Mouse (Mus musculus): ENCODE data around the gene Efcab6. TPM values are rescaled to one million over a fixed set of nuclear protein-coding genes. Genes with fewer than 3 reads are reported as not detected.

Efcab6 gene
- polyA plus RNA-seq, 1 experiment from 2014 or later: 0.65 TPM

DNA sequence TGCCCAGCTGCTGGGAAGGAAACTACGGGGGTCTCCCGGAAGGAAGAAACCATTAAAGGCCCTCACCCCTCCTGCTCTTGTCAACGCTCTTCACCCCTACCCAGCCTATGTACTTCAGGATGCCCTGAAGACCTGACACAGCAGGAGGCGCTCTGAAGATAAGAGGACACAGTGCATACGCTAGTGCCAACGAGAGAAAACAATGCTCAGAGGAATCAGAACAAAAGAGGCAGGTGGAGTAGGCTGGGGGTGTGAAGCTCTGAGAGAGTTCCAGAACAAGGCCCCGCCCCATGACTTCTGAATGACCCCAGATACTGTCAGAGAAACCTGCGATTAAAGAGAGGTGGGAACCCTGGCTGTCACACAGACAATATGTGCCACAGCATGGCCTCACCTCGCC is 21.6 kb upstream of the Efcab6 start:
- Histone ChIP-seq H3K9ac (ENCODE audit: low read depth, low read length) (no peak overlapping the region), H3K27ac (ENCODE audit: low read depth, low read length) (no peak overlapping the region), H3K36me3 (ENCODE audit: control insufficient read depth, insufficient read depth, low read length) (peaks cover 7% of the 10 kb centered on the region), H3K4me1 (ENCODE audit: control insufficient read depth, insufficient read depth, low read depth, low read length) (no peaks in the 10 kb centered on the region), H3K27me3 (replicated peaks; ENCODE audit: control insufficient read depth, insufficient read depth, low read length) (no peaks in the 10 kb centered on the region), H3K4me3 (ENCODE audit: low read length) (no peak overlapping the region), H3K9me3 (ENCODE audit: control insufficient read depth, low read length) (no peaks in the 10 kb centered on the region), H3K4me2 (ENCODE audit: low read length) (no peak overlapping the region)
- 43% methylated on average over 9 of the region's 9 CpGs for WGBS
- no peak for ATAC-seq

DNA sequence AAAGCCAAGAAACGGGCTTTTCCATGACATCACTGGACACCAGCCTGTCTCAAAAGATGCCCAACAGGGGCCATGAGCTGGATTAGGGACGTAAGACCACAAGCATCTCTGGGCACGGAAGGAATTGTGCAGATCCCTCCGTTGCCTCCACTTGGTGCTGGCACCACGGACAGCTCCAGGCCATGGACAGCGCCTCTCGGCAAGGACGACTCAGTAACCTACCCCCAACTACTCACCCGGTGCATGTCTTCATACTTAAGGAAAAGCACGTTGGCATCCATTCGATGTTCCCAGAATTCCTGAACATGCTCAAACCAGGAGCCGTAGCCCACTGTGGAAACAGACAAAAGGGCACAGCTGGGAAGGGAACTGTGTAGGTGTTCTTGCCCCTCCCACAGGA is 21.2 kb upstream of the Efcab6 start:
- ATAC-seq: no peak
- H3K27me3 ChIP-seq (replicated peaks; ENCODE audit: control insufficient read depth, insufficient read depth, low read length): no peaks in the 10 kb centered on the region
- no peak overlapping the region for H3K4me2 ChIP-seq (ENCODE audit: low read length)
- H3K36me3 ChIP-seq (ENCODE audit: control insufficient read depth, insufficient read depth, low read length): peaks cover 7% of the 10 kb centered on the region
- 36% methylated on average over 12 of the region's 12 CpGs for WGBS
- no peaks in the 10 kb centered on the region for H3K4me1 ChIP-seq (ENCODE audit: control insufficient read depth, insufficient read depth, low read depth, low read length)
- no peaks in the 10 kb centered on the region for H3K9me3 ChIP-seq (ENCODE audit: control insufficient read depth, low read length)
- H3K27ac ChIP-seq (ENCODE audit: low read depth, low read length): no peak overlapping the region
- no peak overlapping the region for H3K9ac ChIP-seq (ENCODE audit: low read depth, low read length)
- no peak overlapping the region for H3K4me3 ChIP-seq (ENCODE audit: low read length)

GRCm38 (mm10) chr15:84080069-84080468 is 14.9 kb upstream of the Efcab6 start:
- no peak overlapping the region for H3K4me2 ChIP-seq (ENCODE audit: low read length)
- H3K4me3 ChIP-seq (ENCODE audit: low read length): no peak overlapping the region
- H3K4me1 ChIP-seq (ENCODE audit: control insufficient read depth, insufficient read depth, low read depth, low read length): no peaks in the 10 kb centered on the region
- 80% methylated on average over 7 of the region's 7 CpGs for WGBS
- H3K9me3 ChIP-seq (ENCODE audit: control insufficient read depth, low read length): no peaks in the 10 kb centered on the region
- peaks cover 2% of the 10 kb centered on the region; the same call in 1 of the 2 replicates for H3K36me3 ChIP-seq (ENCODE audit: control insufficient read depth, insufficient read depth, low read length)
- H3K27me3 ChIP-seq (replicated peaks; ENCODE audit: control insufficient read depth, insufficient read depth, low read length): no peaks in the 10 kb centered on the region
- ATAC-seq: no peak
- H3K27ac ChIP-seq (ENCODE audit: low read depth, low read length): no peak overlapping the region
- H3K9ac ChIP-seq (ENCODE audit: low read depth, low read length): no peak overlapping the region

GRCm38 (mm10) chr15:84079519-84079918 is 14.3 kb upstream of the Efcab6 start:
- H3K9me3 ChIP-seq (ENCODE audit: control insufficient read depth, low read length): no peaks in the 10 kb centered on the region

GRCm38 (mm10) chr15:84078667-84079066 is 13.5 kb upstream of the Efcab6 start:
- 72% methylated on average over 13 of the region's 13 CpGs for WGBS
- H3K4me3 ChIP-seq (ENCODE audit: low read length): no peak overlapping the region
- no peaks in the 10 kb centered on the region for H3K27me3 ChIP-seq (replicated peaks; ENCODE audit: control insufficient read depth, insufficient read depth, low read length)
- H3K4me1 ChIP-seq (ENCODE audit: control insufficient read depth, insufficient read depth, low read depth, low read length): peaks cover 7% of the 10 kb centered on the region
- no peak for ATAC-seq
- H3K36me3 ChIP-seq (ENCODE audit: control insufficient read depth, insufficient read depth, low read length): no peaks in the 10 kb centered on the region
- no peaks in the 10 kb centered on the region for H3K9me3 ChIP-seq (ENCODE audit: control insufficient read depth, low read length)
- no peak overlapping the region for H3K27ac ChIP-seq (ENCODE audit: low read depth, low read length)
- H3K9ac ChIP-seq (ENCODE audit: low read depth, low read length): no peak overlapping the region
- no peak overlapping the region for H3K4me2 ChIP-seq (ENCODE audit: low read length)

More at GRCm38 (mm10) chr15:84079519-84079918, 14.3 kb upstream of the Efcab6 start:
- 84% methylated on average over 2 of the region's 2 CpGs for WGBS
- H3K27ac ChIP-seq (ENCODE audit: low read depth, low read length): no peak overlapping the region
- no peak overlapping the region for H3K4me3 ChIP-seq (ENCODE audit: low read length)
- H3K4me1 ChIP-seq (ENCODE audit: control insufficient read depth, insufficient read depth, low read depth, low read length): peaks cover 4% of the 10 kb centered on the region
- no peaks in the 10 kb centered on the region for H3K27me3 ChIP-seq (replicated peaks; ENCODE audit: control insufficient read depth, insufficient read depth, low read length)
- H3K36me3 ChIP-seq (ENCODE audit: control insufficient read depth, insufficient read depth, low read length): no peaks in the 10 kb centered on the region
- no peak for ATAC-seq
- H3K4me2 ChIP-seq (ENCODE audit: low read length): no peak overlapping the region
- no peak overlapping the region for H3K9ac ChIP-seq (ENCODE audit: low read depth, low read length)

DNA sequence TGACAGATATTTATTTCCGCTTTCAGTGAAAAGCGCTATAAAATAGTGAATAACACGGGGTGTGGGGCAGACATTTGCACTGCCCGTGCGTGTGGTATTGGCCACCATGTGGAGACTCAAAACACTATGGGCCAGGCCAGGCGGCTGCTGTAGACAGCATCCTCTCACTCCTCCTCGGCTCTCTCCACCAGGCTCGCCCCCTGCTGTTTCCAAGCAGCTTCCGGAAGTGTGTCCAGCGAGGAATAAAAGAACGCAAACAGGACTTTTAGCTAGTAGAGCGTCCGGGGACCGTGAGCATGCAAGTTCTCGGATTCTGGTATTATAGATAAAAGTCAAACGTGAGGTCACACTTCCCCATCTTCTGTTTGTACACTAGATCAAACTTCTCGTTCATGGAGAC is 12.0 kb upstream of the Efcab6 start:
- Histone ChIP-seq H3K4me2 (ENCODE audit: low read length) (no peak overlapping the region), H3K4me3 (ENCODE audit: low read length) (no peak overlapping the region), H3K36me3 (ENCODE audit: control insufficient read depth, insufficient read depth, low read length) (no peaks in the 10 kb centered on the region), H3K9me3 (ENCODE audit: control insufficient read depth, low read length) (no peaks in the 10 kb centered on the region), H3K9ac (ENCODE audit: low read depth, low read length) (no peak overlapping the region), H3K27me3 (replicated peaks; ENCODE audit: control insufficient read depth, insufficient read depth, low read length) (no peaks in the 10 kb centered on the region), H3K27ac (ENCODE audit: low read depth, low read length) (no peak overlapping the region), H3K4me1 (ENCODE audit: control insufficient read depth, insufficient read depth, low read depth, low read length) (peaks cover 10% of the 10 kb centered on the region)
- WGBS: 58% methylated on average over 17 of the region's 17 CpGs
- ATAC-seq: no peak

- ATAC-seq: peak; percentile 7; the same call in 1 of the 2 replicates
- H3K4me2 ChIP-seq (ENCODE audit: low read length): no peak overlapping the region
- peaks cover 12% of the 10 kb centered on the region for H3K4me1 ChIP-seq (ENCODE audit: control insufficient read depth, insufficient read depth, low read depth, low read length)
- no peak overlapping the region for H3K4me3 ChIP-seq (ENCODE audit: low read length)
- no peak overlapping the region for H3K27ac ChIP-seq (ENCODE audit: low read depth, low read length)
- H3K9me3 ChIP-seq (ENCODE audit: control insufficient read depth, low read length): no peaks in the 10 kb centered on the region
- no peaks in the 10 kb centered on the region for H3K36me3 ChIP-seq (ENCODE audit: control insufficient read depth, insufficient read depth, low read length)
- peaks cover 3% of the 10 kb centered on the region; the same call in 1 of the 2 replicates for H3K27me3 ChIP-seq (replicated peaks; ENCODE audit: control insufficient read depth, insufficient read depth, low read length)
- H3K9ac ChIP-seq (ENCODE audit: low read depth, low read length): no peak overlapping the region
- 15% methylated on average over 17 of the region's 17 CpGs for WGBS
Observed at GRCm38 (mm10) chr15:84074705-84075185, 9.6 kb upstream of the Efcab6 start.

- no peaks in the 10 kb centered on the region for H3K36me3 ChIP-seq (ENCODE audit: control insufficient read depth, insufficient read depth, low read length)
- 8% methylated on average over 13 of the region's 15 CpGs for WGBS
- ATAC-seq: no peak; the same call in 1 of the 2 replicates
- no peak overlapping the region for H3K27ac ChIP-seq (ENCODE audit: low read depth, low read length)
- H3K9ac ChIP-seq (ENCODE audit: low read depth, low read length): no peak overlapping the region
- no peaks in the 10 kb centered on the region for H3K9me3 ChIP-seq (ENCODE audit: control insufficient read depth, low read length)
- peaks cover 16% of the 10 kb centered on the region for H3K4me1 ChIP-seq (ENCODE audit: control insufficient read depth, insufficient read depth, low read depth, low read length)
- no peak overlapping the region for H3K4me2 ChIP-seq (ENCODE audit: low read length)
- peaks cover 3% of the 10 kb centered on the region; the same call in 1 of the 2 replicates for H3K27me3 ChIP-seq (replicated peaks; ENCODE audit: control insufficient read depth, insufficient read depth, low read length)
- H3K4me3 ChIP-seq (ENCODE audit: low read length): no peak overlapping the region
Observed at GRCm38 (mm10) chr15:84073911-84074704, 8.9 kb upstream of the Efcab6 start.

GRCm38 (mm10) chr15:84073058-84073457 is 7.9 kb upstream of the Efcab6 start:
- H3K9me3 ChIP-seq (ENCODE audit: control insufficient read depth, low read length): no peaks in the 10 kb centered on the region
- no peaks in the 10 kb centered on the region for H3K36me3 ChIP-seq (ENCODE audit: control insufficient read depth, insufficient read depth, low read length)
- H3K4me2 ChIP-seq (ENCODE audit: low read length): no peak overlapping the region
- no peak overlapping the region for H3K9ac ChIP-seq (ENCODE audit: low read depth, low read length)
- peaks cover 22% of the 10 kb centered on the region for H3K4me1 ChIP-seq (ENCODE audit: control insufficient read depth, insufficient read depth, low read depth, low read length)
- WGBS: 22% methylated on average over 8 of the region's 8 CpGs
- no peak for ATAC-seq
- no peak overlapping the region for H3K4me3 ChIP-seq (ENCODE audit: low read length)
- H3K27me3 ChIP-seq (replicated peaks; ENCODE audit: control insufficient read depth, insufficient read depth, low read length): peaks cover 5% of the 10 kb centered on the region; the same call in 1 of the 2 replicates
- no peak overlapping the region for H3K27ac ChIP-seq (ENCODE audit: low read depth, low read length)

All from hindbrain, embryonic 16.5 days (tissue).